Mouse (Mus musculus) heart, embryonic 14.5 days (tissue): ENCODE results near the gene Stab1. TPM values are rescaled to one million over a fixed set of nuclear protein-coding genes. Genes with fewer than 3 reads are reported as not detected.

ENCODE experiments used
- ATAC-seq: fragments of 200-750 bp; cut with Nextera tagmentation; 2 replicates; pipeline ENCODE4 v1.8.0; 2017; ENCODE audit warnings: low read depth, moderate TSS enrichment; ENCODE audit not compliant: insufficient number of reproducible peaks, insufficient read depth, low FRiP score
- H3K27ac ChIP-seq, 2 experiments: fragments of 200-500 bp in 1 of 2; fragments of 300-500 bp in 1 of 2; sonication (generic) in 1 of 2; replicated peaks in 1 of 2; 2 replicates each; pipeline ENCODE4 v1.5.1; 2012 to 2014; ENCODE audit warnings: low read depth in 2 of 2, low read length in 2 of 2, control low read depth in 1 of 2, mild to moderate bottlenecking in 1 of 2, mixed read lengths in 1 of 2; ENCODE audit not compliant: control insufficient read depth in 1 of 2, insufficient read depth in 1 of 2
- H3K27me3 ChIP-seq: fragments of 300-500 bp; sonication (generic); 2 replicates; pipeline ENCODE4 v1.6.1; 2014; ENCODE audit warnings: mild to moderate bottlenecking, low read length, control low read depth; ENCODE audit not compliant: control insufficient read depth, insufficient read depth
- H3K36me3 ChIP-seq: fragments of 300-500 bp; sonication (generic); 2 replicates; pipeline ENCODE4 v1.6.1; 2014; ENCODE audit warnings: mild to moderate bottlenecking, control low read depth, low read length, mixed read lengths; ENCODE audit not compliant: control insufficient read depth, insufficient read depth
- H3K4me1 ChIP-seq, 2 experiments: fragments of 200-500 bp in 1 of 2; fragments of 300-500 bp in 1 of 2; sonication (generic) in 1 of 2; 2 replicates each; pipeline ENCODE4 v1.6.1; 2012 to 2014; ENCODE audit warnings: low read length in 2 of 2, control low read depth in 1 of 2, mixed read lengths in 1 of 2; ENCODE audit not compliant: control insufficient read depth in 2 of 2, insufficient read depth in 2 of 2
- H3K4me2 ChIP-seq: fragments of 300-500 bp; sonication (generic); 2 replicates; pipeline ENCODE4 v1.6.1; 2014; ENCODE audit warnings: mild to moderate bottlenecking, low read length
- H3K4me3 ChIP-seq, 2 experiments: fragments of 200-500 bp in 1 of 2; fragments of 300-500 bp in 1 of 2; sonication (generic) in 1 of 2; 2 replicates each; pipeline ENCODE4 v1.5.1; 2012 to 2014; ENCODE audit warnings: low read length in 2 of 2, mild to moderate bottlenecking in 2 of 2, control low read depth in 1 of 2, low read depth in 1 of 2, moderate library complexity in 1 of 2; ENCODE audit not compliant: control insufficient read depth in 1 of 2, insufficient read depth in 1 of 2
- H3K9ac ChIP-seq: fragments of 300-500 bp; sonication (generic); 2 replicates; pipeline ENCODE4 v1.6.1; 2014; ENCODE audit warnings: mild to moderate bottlenecking, low read length
- H3K9me3 ChIP-seq: fragments of 300-500 bp; sonication (generic); 2 replicates; pipeline ENCODE4 v1.6.1; 2016; ENCODE audit warnings: low read length, control low read depth; ENCODE audit not compliant: control insufficient read depth
- WGBS: fragments of 180-500 bp; shearing (Covaris S2); extraction: QIAGEN DNeasy Blood & Tissue Kit; methylation state at CpG from one replicate; pipeline ENCODE4 v1.1.7; 2014; 5-methylcytosine and 5-hydroxymethylcytosine counted together
- polyA plus RNA-seq: library from polyadenylated mRNA; unstranded; fragments of >200 nt; fragmentation: Nextera tagmentation; extraction: Ambion mirVana; gene quantifications from 2 replicates; pipeline ENCODE4 v1.2.1, GENCODE M21; 2014

Gene Stab1
- polyA plus RNA-seq, 1 experiment from 2014 or later, result 66.8 TPM

- H3K27me3 ChIP-seq, result no peaks in the 10 kb centered on the region
- H3K9me3 ChIP-seq, result no peaks in the 10 kb centered on the region
- ATAC-seq, result no peak
- H3K4me3 ChIP-seq, result peak overlapping the region; percentile 16 to 91; a peak in 3 of 4 replicates
- peaks cover 34% of the 10 kb centered on the region for H3K36me3 ChIP-seq
- peaks cover 36 to 49% of the 10 kb centered on the region in 2 experiments for H3K4me1 ChIP-seq
- H3K4me2 ChIP-seq, result peak overlapping the region; percentile 93
- H3K9ac ChIP-seq, result peak overlapping the region; percentile 95
- peak overlapping the region; percentile 59 to 84 for H3K27ac ChIP-seq
- WGBS, result 62% methylated on average over 6 of the region's 6 CpGs
Observed at GRCm38 (mm10) chr14:31211854-31212253, 43.4 kb upstream of the Stab1 start.

GRCm38 (mm10) chr14:31209133-31209557, 40.7 kb upstream of the Stab1 start:
- 31% methylated on average over 4 of the region's 4 CpGs for WGBS
- H3K4me1 ChIP-seq, result peaks cover 34 to 51% of the 10 kb centered on the region in 2 experiments
- no peaks in the 10 kb centered on the region for H3K9me3 ChIP-seq
- no peaks in the 10 kb centered on the region for H3K27me3 ChIP-seq
- H3K9ac ChIP-seq, result peak overlapping the region; percentile 95
- H3K36me3 ChIP-seq, result peaks cover 40% of the 10 kb centered on the region
- H3K4me3 ChIP-seq, result peak overlapping the region; percentile 83 to 91
- peak overlapping the region; percentile 93 for H3K4me2 ChIP-seq
- peak overlapping the region; percentile 99 for H3K27ac ChIP-seq
- peak; percentile 80 for ATAC-seq

DNA sequence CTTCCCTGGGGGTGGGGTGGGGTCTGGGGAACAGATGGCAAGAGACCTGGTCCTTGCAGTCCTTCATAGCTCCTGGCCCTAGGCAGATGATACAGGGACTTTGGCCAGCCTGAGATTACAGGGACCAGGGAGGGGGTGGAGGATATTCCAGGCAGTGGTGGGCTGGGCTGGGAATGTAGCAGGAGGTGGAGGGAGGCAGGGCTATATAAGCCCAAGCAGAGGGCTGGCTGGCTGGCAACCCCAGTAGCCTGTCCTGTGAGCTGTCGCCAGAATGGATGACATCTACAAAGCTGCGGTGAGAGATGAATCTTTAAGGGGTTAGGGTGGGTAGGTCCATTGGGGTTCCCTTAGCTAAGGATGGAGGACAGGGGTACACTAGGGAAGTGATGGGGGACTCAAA, 39.6 kb upstream of the Stab1 start, which contains the start of gene Tnnc1:
Tnnc1 (plus strand) TSS at position 229 of the 400 bp plus-strand sequence.
- peaks cover 27 to 49% of the 10 kb centered on the region in 2 experiments for H3K4me1 ChIP-seq
- H3K27ac ChIP-seq, result peak within 1 kb of the TSS; percentile 99
- no peaks in the 10 kb centered on the region for H3K9me3 ChIP-seq
- peak within 1 kb of the TSS; percentile 93 for H3K4me2 ChIP-seq
- WGBS, result 46% methylated on average over 2 of the region's 2 CpGs
- peak within 1 kb of the TSS; percentile 89 for H3K9ac ChIP-seq
- ATAC-seq, result peak; percentile 35
- peaks cover 51% of the 10 kb centered on the region for H3K36me3 ChIP-seq
- peak within 1 kb of the TSS; percentile 83 to 91 for H3K4me3 ChIP-seq
- H3K27me3 ChIP-seq, result no peaks in the 10 kb centered on the region

- peaks cover 19 to 41% of the 10 kb centered on the region in 2 experiments for H3K4me1 ChIP-seq
- peak overlapping the region; percentile 89 for H3K9ac ChIP-seq
- peaks cover 52% of the 10 kb centered on the region for H3K36me3 ChIP-seq
- 72% methylated on average over 13 of the region's 13 CpGs for WGBS
- H3K27me3 ChIP-seq, result no peaks in the 10 kb centered on the region
- ATAC-seq, result no peak
- no peaks in the 10 kb centered on the region for H3K9me3 ChIP-seq
- peak overlapping the region; percentile 28 to 96 for H3K27ac ChIP-seq
- H3K4me3 ChIP-seq, result peak overlapping the region; percentile 49 to 91
- H3K4me2 ChIP-seq, result peak overlapping the region; percentile 93
Observed at GRCm38 (mm10) chr14:31207070-31207830, 38.8 kb upstream of the Stab1 start.

GRCm38 (mm10) chr14:31206472-31206981, 38.1 kb upstream of the Stab1 start:
- peak; percentile 18; the same call in 1 of the 2 replicates for ATAC-seq
- Histone ChIP-seq H3K9ac (peak overlapping the region; percentile 89), H3K9me3 (no peaks in the 10 kb centered on the region), H3K27me3 (no peaks in the 10 kb centered on the region), H3K4me3 (peak overlapping the region; percentile 91 to 93), H3K27ac (peak overlapping the region; percentile 96 to 97), H3K36me3 (peaks cover 52% of the 10 kb centered on the region), H3K4me1 (peaks cover 15 to 34% of the 10 kb centered on the region in 2 experiments), H3K4me2 (peak overlapping the region; percentile 93)
- under 1% methylated on average over 48 of the region's 48 CpGs for WGBS

- peak overlapping the region; percentile 93 for H3K4me2 ChIP-seq
- peak; percentile 8; the same call in 1 of the 2 replicates for ATAC-seq
- H3K36me3 ChIP-seq, result peaks cover 52% of the 10 kb centered on the region
Observed at GRCm38 (mm10) chr14:31205562-31206467, 37.4 kb upstream of the Stab1 start.

DNA sequence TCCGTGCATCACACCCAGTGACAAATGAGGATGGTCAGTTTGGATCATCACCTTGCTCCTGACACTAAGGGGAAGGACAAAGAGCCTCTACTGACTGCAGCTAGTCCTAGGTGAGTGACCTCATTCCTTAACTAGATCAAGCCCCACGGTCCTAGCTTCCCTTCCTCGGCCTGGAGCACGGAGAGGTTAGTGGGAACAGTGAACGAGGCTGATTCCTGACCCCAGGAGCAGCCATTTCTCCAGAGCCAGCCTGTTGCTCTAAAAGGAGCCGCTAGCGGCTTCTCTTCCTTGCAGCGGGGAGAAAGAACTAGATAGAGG, 36.8 kb upstream of the Stab1 start:
- Histone ChIP-seq H3K36me3 (peaks cover 52% of the 10 kb centered on the region), H3K4me1 (peaks cover 13 to 31% of the 10 kb centered on the region in 2 experiments)
- 3% methylated on average over 8 of the region's 8 CpGs for WGBS

More at GRCm38 (mm10) chr14:31205562-31206467, 37.4 kb upstream of the Stab1 start:
- no peaks in the 10 kb centered on the region for H3K9me3 ChIP-seq
- WGBS, result under 1% methylated on average over 39 of the region's 39 CpGs
- peak overlapping the region; percentile 89 for H3K9ac ChIP-seq
- H3K4me3 ChIP-seq, result peak overlapping the region; percentile 91 to 93
- peak overlapping the region; percentile 96 to 97 for H3K27ac ChIP-seq
- peaks cover 13 to 28% of the 10 kb centered on the region in 2 experiments for H3K4me1 ChIP-seq
- no peaks in the 10 kb centered on the region for H3K27me3 ChIP-seq

More for the DNA sequence above, 36.8 kb upstream of the Stab1 start:
- Histone ChIP-seq H3K4me3 (peak overlapping the region; percentile 91 to 93), H3K9me3 (no peaks in the 10 kb centered on the region), H3K27me3 (no peaks in the 10 kb centered on the region), H3K27ac (peak overlapping the region; percentile 96 to 97), H3K4me2 (peak overlapping the region; percentile 93), H3K9ac (peak overlapping the region; percentile 89)
- ATAC-seq, result no peak
